Mouse (Mus musculus): ENCODE results near the gene Uqcc3. TPM values are rescaled to one million over a fixed set of nuclear protein-coding genes. Genes with fewer than 3 reads are reported as not detected.
A peak's percentile ranks its signal among the peaks of the same experiment; 100 is the strongest.
"Not testable (repeated sequence)": the region's sequence is repeated elsewhere in the genome, so short reads cannot be mapped to it uniquely, and the experiment has no call there.

The Uqcc3 gene
- polyA plus RNA-seq, 1 experiment from 2014 or later: 61.4 TPM

- peaks cover 4% of the 10 kb centered on the region for H3K36me3 ChIP-seq (replicated peaks)
- H3K4me2 ChIP-seq: peak within 1 kb of the TSS; percentile 60
- H3K27ac ChIP-seq: peak within 1 kb of the TSS; percentile 98
- H3K4me1 ChIP-seq: peaks cover 28% of the 10 kb centered on the region
- no peaks in the 10 kb centered on the region for H3K27me3 ChIP-seq (replicated peaks)
- peak; percentile 94 for ATAC-seq (replicated peaks)
- H3K4me3 ChIP-seq: peak within 1 kb of the TSS; percentile 66
- peak within 1 kb of the TSS; percentile 89 for H3K9ac ChIP-seq
- WGBS: 26% methylated on average over 11 of the region's 11 CpGs
- H3K9me3 ChIP-seq: no peaks in the 10 kb centered on the region
These were observed 41.4 kb downstream of the Uqcc3 start, which contains the start of gene Gng3 for GRCm38 (mm10) chr19:8839103-8839907. TSS of gene Gng3 (minus strand) at chr19:8839194.

GRCm38 (mm10) chr19:8838041-8838730 is 42.5 kb downstream of the Uqcc3 start:
- no peaks in the 10 kb centered on the region for H3K9me3 ChIP-seq
- H3K36me3 ChIP-seq (replicated peaks): peaks cover 12% of the 10 kb centered on the region
- no peaks in the 10 kb centered on the region for H3K27me3 ChIP-seq (replicated peaks)
- H3K27ac ChIP-seq: peak overlapping the region; percentile 98
- peaks cover 28% of the 10 kb centered on the region for H3K4me1 ChIP-seq
- H3K4me2 ChIP-seq: peak overlapping the region; percentile 60
- 8% methylated on average over 15 of the region's 15 CpGs for WGBS
- 0 out of 2 replicates have a peak, but pooled peaks have one; percentile 11 for ATAC-seq (replicated peaks)
- H3K4me3 ChIP-seq: peak overlapping the region; percentile 66
- H3K9ac ChIP-seq: peak overlapping the region; percentile 89

- Histone ChIP-seq H3K27me3 (replicated peaks) (no peaks in the 10 kb centered on the region), H3K9ac (peak within 1 kb of the TSS; percentile 89), H3K4me2 (peak within 1 kb of the TSS; percentile 60), H3K27ac (peak within 1 kb of the TSS; percentile 98), H3K9me3 (no peaks in the 10 kb centered on the region), H3K4me1 (peaks cover 28% of the 10 kb centered on the region), H3K36me3 (replicated peaks) (peaks cover 20% of the 10 kb centered on the region), H3K4me3 (peak within 1 kb of the TSS; percentile 66)
- peak; percentile 62 for ATAC-seq (replicated peaks)
- under 1% methylated on average over 38 of the region's 38 CpGs for whole genome bisulfite sequencing
These were observed 43.4 kb downstream of the Uqcc3 start, which contains the start of gene Bscl2 for GRCm38 (mm10) chr19:8837251-8837791. TSS of gene Bscl2 (plus strand) at chr19:8837467.

DNA sequence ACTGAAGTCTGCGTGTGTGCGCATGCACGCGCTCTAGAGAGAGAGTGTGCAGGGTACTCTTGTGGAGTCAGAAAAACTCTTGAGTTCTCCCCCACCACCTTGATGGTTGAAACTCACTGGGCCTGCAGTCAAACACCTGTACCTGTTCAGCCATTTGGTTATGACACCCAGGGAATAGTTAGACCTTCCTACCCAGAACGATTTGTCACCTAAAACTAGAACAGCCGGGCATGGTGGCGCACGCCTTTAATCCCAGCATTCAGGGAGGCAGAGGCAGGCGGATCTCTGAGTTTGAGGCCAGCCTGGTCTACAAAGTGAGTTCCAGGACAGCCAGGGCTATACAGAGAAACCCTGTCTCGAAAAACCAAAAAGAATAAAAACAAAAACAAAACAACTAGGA is 44.4 kb downstream of the Uqcc3 start:
- not testable (repeated sequence) for H3K4me3 ChIP-seq; H3K9ac ChIP-seq; H3K27me3 ChIP-seq (replicated peaks); H3K9me3 ChIP-seq; ATAC-seq (replicated peaks)
- H3K4me1 ChIP-seq: peaks cover 21% of the 10 kb centered on the region
- peak overlapping the region; percentile 98; the same call in 1 of the 2 replicates for H3K27ac ChIP-seq
- peak overlapping the region; percentile 60 for H3K4me2 ChIP-seq
- 97% methylated on average over 10 of the region's 10 CpGs for WGBS
- peaks cover 29% of the 10 kb centered on the region for H3K36me3 ChIP-seq (replicated peaks)

- H3K36me3 ChIP-seq (replicated peaks): peaks cover 62% of the 10 kb centered on the region
- H3K27ac ChIP-seq: 0 out of 2 replicates have a peak overlapping the region, but pooled peaks have one; percentile 1
- no peak overlapping the region for H3K4me2 ChIP-seq
- H3K4me1 ChIP-seq: peaks cover 7% of the 10 kb centered on the region; the same call in 1 of the 2 replicates
- H3K4me3 ChIP-seq: no peak overlapping the region
- H3K9me3 ChIP-seq: no peaks in the 10 kb centered on the region
- H3K27me3 ChIP-seq (replicated peaks): no peaks in the 10 kb centered on the region
- WGBS: 91% methylated on average over 4 of the region's 4 CpGs
- ATAC-seq (replicated peaks): no peak
- no peak overlapping the region for H3K9ac ChIP-seq
These were observed 47.8 kb downstream of the Uqcc3 start for GRCm38 (mm10) chr19:8832971-8833370.

GRCm38 (mm10) chr19:8831262-8831661 is 49.5 kb downstream of the Uqcc3 start:
- Histone ChIP-seq H3K9me3 (no peaks in the 10 kb centered on the region), H3K4me2 (no peak overlapping the region), H3K27ac (no peak overlapping the region), H3K27me3 (replicated peaks) (no peaks in the 10 kb centered on the region), H3K4me1 (peaks cover 3% of the 10 kb centered on the region; the same call in 1 of the 2 replicates), H3K4me3 (no peak overlapping the region), H3K36me3 (replicated peaks) (peaks cover 78% of the 10 kb centered on the region), H3K9ac (no peak overlapping the region)
- ATAC-seq (replicated peaks): 0 out of 2 replicates have a peak, but pooled peaks have one; percentile 19
- 80% methylated on average over 11 of the region's 11 CpGs for WGBS

- Histone ChIP-seq H3K36me3 (replicated peaks) (peaks cover 84% of the 10 kb centered on the region), H3K4me2 (no peak overlapping the region), H3K27me3 (replicated peaks) (no peaks in the 10 kb centered on the region), H3K4me1 (no peaks in the 10 kb centered on the region), H3K27ac (no peak overlapping the region), H3K4me3 (no peak overlapping the region), H3K9ac (no peak overlapping the region), H3K9me3 (no peaks in the 10 kb centered on the region)
- WGBS: 85% methylated on average over 8 of the region's 8 CpGs
- ATAC-seq (replicated peaks): no peak
These were observed 50.1 kb downstream of the Uqcc3 start for GRCm38 (mm10) chr19:8830664-8831063.

Small RNAs within 50 kb of the gene (microRNA-seq; reads per million reads assigned to microRNA genes)
- not detected for gene Mir5136

Other genes starting within 250 kb of the Uqcc3 start
- gene Chrm1, start 217.1 kb downstream of the Uqcc3 start, polyA plus RNA-seq (2015; fragmentation: Nextera tagmentation; extraction: Ambion mirVana): 0.81 and 0.86 TPM in 2 replicates
- gene Slc3a2, start 157.6 kb downstream of the Uqcc3 start, polyA plus RNA-seq (2015; fragmentation: Nextera tagmentation; extraction: Ambion mirVana): 165 and 174 TPM in 2 replicates
- 100.0 and 103 TPM in 2 replicates for gene Wdr74, start 145.1 kb downstream of the Uqcc3 start, polyA plus RNA-seq (2015; fragmentation: Nextera tagmentation; extraction: Ambion mirVana)
- 1.5 and 1.7 TPM in 2 replicates for gene 1700092M07Rik, start 140.2 kb downstream of the Uqcc3 start, polyA plus RNA-seq (2015; fragmentation: Nextera tagmentation; extraction: Ambion mirVana)
- 121 and 123 TPM in 2 replicates for gene Stx5a, start 139.5 kb downstream of the Uqcc3 start, polyA plus RNA-seq (2015; fragmentation: Nextera tagmentation; extraction: Ambion mirVana)
- 161 and 171 TPM in 2 replicates for gene Nxf1, start 123.8 kb downstream of the Uqcc3 start, polyA plus RNA-seq (2015; fragmentation: Nextera tagmentation; extraction: Ambion mirVana)
- gene Tmem223, start 109.9 kb downstream of the Uqcc3 start, polyA plus RNA-seq (2015; fragmentation: Nextera tagmentation; extraction: Ambion mirVana): 212 and 213 TPM in 2 replicates
- 27.1 and 31.8 TPM in 2 replicates for gene Tmem179b, start 106.5 kb downstream of the Uqcc3 start, polyA plus RNA-seq (2015; fragmentation: Nextera tagmentation; extraction: Ambion mirVana)
- 32.6 and 34.0 TPM in 2 replicates for gene Taf6l, start 94.5 kb downstream of the Uqcc3 start, polyA plus RNA-seq (2015; fragmentation: Nextera tagmentation; extraction: Ambion mirVana)
- 129 and 132 TPM in 2 replicates for gene Polr2g, start 82.3 kb downstream of the Uqcc3 start, polyA plus RNA-seq (2015; fragmentation: Nextera tagmentation; extraction: Ambion mirVana)
- gene Zbtb3, start 78.4 kb downstream of the Uqcc3 start, polyA plus RNA-seq (2015; fragmentation: Nextera tagmentation; extraction: Ambion mirVana): 8.4 and 8.7 TPM in 2 replicates
- gene Ttc9c, start 61.6 kb downstream of the Uqcc3 start, polyA plus RNA-seq (2015; fragmentation: Nextera tagmentation; extraction: Ambion mirVana): 59.8 and 60.4 TPM in 2 replicates
- gene Hnrnpul2, start 60.9 kb downstream of the Uqcc3 start, polyA plus RNA-seq (2015; fragmentation: Nextera tagmentation; extraction: Ambion mirVana): 6.6 and 6.7 TPM in 2 replicates
- not detected in 2 replicates for gene AC129217.1, start 51.1 kb downstream of the Uqcc3 start, polyA plus RNA-seq (2015; fragmentation: Nextera tagmentation; extraction: Ambion mirVana)
- gene Bscl2, start 43.5 kb downstream of the Uqcc3 start, polyA plus RNA-seq (2015; fragmentation: Nextera tagmentation; extraction: Ambion mirVana): 100 and 105 TPM in 2 replicates
- 479 and 483 TPM in 2 replicates for gene Gng3, start 41.7 kb downstream of the Uqcc3 start, polyA plus RNA-seq (2015; fragmentation: Nextera tagmentation; extraction: Ambion mirVana)
- 1.1 and 1.4 TPM in 2 replicates for gene Lrrn4cl, start 30.2 kb downstream of the Uqcc3 start, polyA plus RNA-seq (2015; fragmentation: Nextera tagmentation; extraction: Ambion mirVana)
- 138 and 142 TPM in 2 replicates for gene Ubxn1, start 9.4 kb downstream of the Uqcc3 start, polyA plus RNA-seq (2015; fragmentation: Nextera tagmentation; extraction: Ambion mirVana)
- gene Lbhd1, start 2.8 kb upstream of the Uqcc3 start, polyA plus RNA-seq (2015; fragmentation: Nextera tagmentation; extraction: Ambion mirVana): 36.5 and 37.7 TPM in 2 replicates
- gene Gm49403, start 3.0 kb upstream of the Uqcc3 start, polyA plus RNA-seq (2015; fragmentation: Nextera tagmentation; extraction: Ambion mirVana): not detected in 2 replicates
- gene 1810009A15Rik, start 7.9 kb upstream of the Uqcc3 start, polyA plus RNA-seq (2015; fragmentation: Nextera tagmentation; extraction: Ambion mirVana): 40.2 and 44.3 TPM in 2 replicates
- gene Gm49416, start 8.0 kb upstream of the Uqcc3 start, polyA plus RNA-seq (2015; fragmentation: Nextera tagmentation; extraction: Ambion mirVana): not detected in 2 replicates
- 36.4 and 38.4 TPM in 2 replicates for gene Ints5, start 12.1 kb upstream of the Uqcc3 start, polyA plus RNA-seq (2015; fragmentation: Nextera tagmentation; extraction: Ambion mirVana)
- gene Ganab, start 17.1 kb upstream of the Uqcc3 start, polyA plus RNA-seq (2015; fragmentation: Nextera tagmentation; extraction: Ambion mirVana): 88.8 and 90.7 TPM in 2 replicates
- 96.1 and 96.6 TPM in 2 replicates for gene B3gat3, start 39.5 kb upstream of the Uqcc3 start, polyA plus RNA-seq (2015; fragmentation: Nextera tagmentation; extraction: Ambion mirVana)
- gene Rom1, start 48.4 kb upstream of the Uqcc3 start, polyA plus RNA-seq (2015; fragmentation: Nextera tagmentation; extraction: Ambion mirVana): 1.9 and 2.4 TPM in 2 replicates
- gene Eml3, start 48.6 kb upstream of the Uqcc3 start, polyA plus RNA-seq (2015; fragmentation: Nextera tagmentation; extraction: Ambion mirVana): 10.5 and 13.4 TPM in 2 replicates
- 119 and 121 TPM in 2 replicates for gene Mta2, start 61.0 kb upstream of the Uqcc3 start, polyA plus RNA-seq (2015; fragmentation: Nextera tagmentation; extraction: Ambion mirVana)
- 27.5 and 30.5 TPM in 2 replicates for gene Tut1, start 72.9 kb upstream of the Uqcc3 start, polyA plus RNA-seq (2015; fragmentation: Nextera tagmentation; extraction: Ambion mirVana)
- 287 and 295 TPM in 2 replicates for gene Eef1g, start 86.1 kb upstream of the Uqcc3 start, polyA plus RNA-seq (2015; fragmentation: Nextera tagmentation; extraction: Ambion mirVana)
- 4.9 and 5.9 TPM in 2 replicates for gene Ahnak, start 108.4 kb upstream of the Uqcc3 start, polyA plus RNA-seq (2015; fragmentation: Nextera tagmentation; extraction: Ambion mirVana)
- gene Scgb1a1, start 207.0 kb upstream of the Uqcc3 start, polyA plus RNA-seq (2015; fragmentation: Nextera tagmentation; extraction: Ambion mirVana): not detected in 2 replicates

All from midbrain, embryonic 15.5 days (tissue).